Mouse (Mus musculus) CH12.LX (cell line): Measurements from ENCODE around the gene Vav2. TPM values are rescaled to one million over a fixed set of nuclear protein-coding genes. Genes with fewer than 3 reads are reported as not detected.

Experiments used
- DNase-seq: peaks from one replicate; pipeline ENCODE4 v3.0.0-alpha.2; 2013; ENCODE audit errors: extremely low read depth
- H3K27ac ChIP-seq: 2 replicates; pipeline ENCODE4 v1.5.1; 2012; ENCODE audit warnings: low read depth, mild to moderate bottlenecking, control low read depth, moderate library complexity; ENCODE audit not compliant: insufficient read depth
- H3K27me3 ChIP-seq: replicated peaks from 2 replicates; pipeline ENCODE3; 2012; ENCODE audit warnings: inconsistent platforms
- H3K36me3 ChIP-seq, 2 experiments: replicated peaks in 1 of 2; 2 replicates each; pipeline versions ENCODE3 to v1.6.1; 2012; ENCODE audit warnings: inconsistent platforms in 1 of 2, low read length in 1 of 2, mild to moderate bottlenecking in 1 of 2, mixed read lengths in 1 of 2, moderate library complexity in 1 of 2; ENCODE audit not compliant: control insufficient read depth in 1 of 2, insufficient read depth in 1 of 2
- H3K4me1 ChIP-seq, 2 experiments: 2 replicates each; pipeline ENCODE4 v1.6.1; 2012; ENCODE audit warnings: inconsistent platforms in 1 of 2, moderate library complexity in 1 of 2; ENCODE audit not compliant: insufficient read depth in 2 of 2, control insufficient read depth in 1 of 2
- H3K4me2 ChIP-seq: 2 replicates; pipeline ENCODE4 v1.6.1; 2012; ENCODE audit warnings: low read depth, mild to moderate bottlenecking, control low read depth; ENCODE audit not compliant: poor library complexity, insufficient read depth, severe bottlenecking
- H3K4me3 ChIP-seq, 3 experiments: fragments of 150-350 bp in 1 of 3; sonication (generic) in 1 of 3; replicated peaks in 1 of 3; 2 replicates each; pipeline versions ENCODE3 to v1.5.1; 2011 to 2012; ENCODE audit warnings: low read depth in 2 of 3, low read length in 2 of 3, mild to moderate bottlenecking in 2 of 3, moderate library complexity in 2 of 3, control low read depth in 1 of 3, improper control_type of control experiment in 1 of 3, inconsistent platforms in 1 of 3, mixed read lengths in 1 of 3; ENCODE audit not compliant: poor library complexity in 1 of 3
- H3K79me2 ChIP-seq: replicated peaks from 2 replicates; pipeline ENCODE4 v1.6.1; 2012; ENCODE audit warnings: mild to moderate bottlenecking, moderate library complexity; ENCODE audit not compliant: control insufficient read depth, poor library complexity, insufficient read depth, severe bottlenecking; ENCODE audit errors: extremely low read depth
- H3K9ac ChIP-seq: 2 replicates; pipeline ENCODE4 v1.6.1; 2012; ENCODE audit warnings: low read depth, mild to moderate bottlenecking, control low read depth, moderate library complexity; ENCODE audit not compliant: insufficient read depth
- H3K9me3 ChIP-seq: replicated peaks from 2 replicates; pipeline ENCODE3; 2012; ENCODE audit warnings: low read length, inconsistent platforms, mixed read lengths
- BHLHE40 ChIP-seq: IDR thresholded peaks from 2 replicates; pipeline ENCODE4 v1.6.1; 2011; ENCODE audit warnings: mild to moderate bottlenecking, low read depth, low read length, improper control_type of control experiment
- CHD2 ChIP-seq: IDR thresholded peaks from 2 replicates; pipeline ENCODE4 v1.6.1; 2011; ENCODE audit warnings: low read length, improper control_type of control experiment
- E2F4 ChIP-seq: IDR thresholded peaks from 2 replicates; pipeline ENCODE4 v1.6.1; 2011; ENCODE audit warnings: low read depth, low read length, improper control_type of control experiment; ENCODE audit not compliant: insufficient replicate concordance
- ELF1 ChIP-seq: IDR thresholded peaks from 2 replicates; pipeline ENCODE4 v1.6.1; 2014; ENCODE audit warnings: low read depth, mild to moderate bottlenecking, inconsistent platforms, low read length, improper control_type of control experiment
- JUN ChIP-seq: IDR thresholded peaks from 2 replicates; pipeline ENCODE4 v1.6.1; 2011; ENCODE audit warnings: low read depth, mild to moderate bottlenecking, low read length, improper control_type of control experiment, moderate library complexity; ENCODE audit not compliant: insufficient read depth
- MAFK ChIP-seq: IDR thresholded peaks from 2 replicates; pipeline ENCODE4 v1.6.1; 2011; ENCODE audit warnings: low read length, improper control_type of control experiment; ENCODE audit not compliant: insufficient replicate concordance
- MAZ ChIP-seq: IDR thresholded peaks from 2 replicates; pipeline ENCODE4 v1.6.1; 2012; ENCODE audit warnings: low read depth, mild to moderate bottlenecking, inconsistent platforms, low read length, improper control_type of control experiment, moderate library complexity
- MEF2A ChIP-seq: IDR thresholded peaks from 2 replicates; pipeline ENCODE4 v1.6.1; 2014; ENCODE audit warnings: low read depth, mild to moderate bottlenecking, inconsistent platforms, low read length, improper control_type of control experiment, borderline replicate concordance
- MXI1 ChIP-seq: IDR thresholded peaks from 2 replicates; pipeline ENCODE4 v1.6.1; 2011; ENCODE audit warnings: mild to moderate bottlenecking, low read depth, low read length, improper control_type of control experiment
- NELFE ChIP-seq: IDR thresholded peaks from 2 replicates; pipeline ENCODE4 v1.6.1; 2011; ENCODE audit warnings: low read depth, low read length, improper control_type of control experiment
- TCF12 ChIP-seq: IDR thresholded peaks from 2 replicates; pipeline ENCODE4 v1.6.1; 2014; ENCODE audit warnings: low read depth, mild to moderate bottlenecking, inconsistent platforms, low read length, improper control_type of control experiment
- USF2 ChIP-seq: conservative IDR thresholded peaks from 2 replicates; pipeline ENCODE4 v1.6.1; 2011; ENCODE audit warnings: low read depth, low read length, improper control_type of control experiment
- ZC3H11A ChIP-seq: IDR thresholded peaks from 2 replicates; pipeline ENCODE4 v1.6.1; 2012; ENCODE audit warnings: low read depth, mild to moderate bottlenecking, inconsistent platforms, low read length, improper control_type of control experiment
- dilution Hi-C: fragments of 300-500 bp; cut with MboI; formaldehyde crosslinking; loops from 2 replicates; pipeline ENCODE4 v1.14.3; 2020; ENCODE audit warnings: low sequenced_read_pairs; ENCODE audit not compliant: extremely low pct_unique_long_range_greater_than_20kb, extremely low pct_ligation_motif_present
- in situ Hi-C: fragments of 300-500 bp; cut with MboI; formaldehyde crosslinking; loops from 3 replicates; pipeline ENCODE4 v1.14.3; 2019; ENCODE audit warnings: low sequenced_read_pairs, low pct_ligation_motif_present, low pct_unique_long_range_greater_than_20kb, mixed read lengths
- polyA plus RNA-seq: library from polyadenylated mRNA; unstranded; fragments of >175 nt; gene quantifications from 2 replicates; pipeline ENCODE4 v1.2.1, GENCODE M21; 2012; ENCODE audit warnings: low read depth; ENCODE audit not compliant: insufficient read length
- total RNA-seq, 2 experiments: library from RNA; depleted of rRNA; stranded (reverse); fragments of 300-350 nt in 1 of 2; fragments of >200 nt in 1 of 2; gene quantifications; 2 replicates each; pipeline ENCODE4 v1.2.3; 2012 to 2014

The Vav2 gene
- total and polyA plus RNA-seq, 3 experiments, result 31.5 to 46.8 (median 46.6) TPM

GRCm38 (mm10) chr2:27413582-27413935 lies 13.3 kb downstream of the Vav2 start:
- H3K4me2 ChIP-seq, result peak overlapping the region; percentile 89
- H3K27me3 ChIP-seq, result no peaks in the 10 kb centered on the region
- H3K9ac ChIP-seq, result peak overlapping the region; percentile 58
- TF ChIP-seq CHD2 (peak; percentile 86), MAFK (0 out of 2 replicates have a peak, but pooled peaks have one; percentile 6), BHLHE40 (0 out of 2 replicates have a peak, but pooled peaks have one; percentile 18), ZC3H11A (no peak), MXI1 (0 out of 2 replicates have a peak, but pooled peaks have one; percentile 49), MAZ (0 out of 2 replicates have a peak, but pooled peaks have one; percentile 37), NELFE (no peak; the same call in 1 of the 2 replicates), MEF2A (0 out of 2 replicates have a peak, but pooled peaks have one; percentile 4)
- H3K4me1 ChIP-seq, result peaks cover 30 to 75% of the 10 kb centered on the region in 2 experiments
- H3K4me3 ChIP-seq, result peak overlapping the region; percentile 33 to 61 (median 40)
- H3K9me3 ChIP-seq, result no peaks in the 10 kb centered on the region
- dilution Hi-C loops, result no loop called here
- in situ Hi-C loops, result no loop called here
- H3K79me2 ChIP-seq, result peaks cover 86% of the 10 kb centered on the region
- peaks cover 0 to 18% of the 10 kb centered on the region in 2 experiments for H3K36me3 ChIP-seq
- no peak for DNase-seq
- H3K27ac ChIP-seq, result peak overlapping the region; percentile 94

GRCm38 (mm10) chr2:27412245-27412800 lies 14.5 kb downstream of the Vav2 start:
- H3K27ac ChIP-seq, result peak overlapping the region; percentile 98
- H3K4me3 ChIP-seq, result peak overlapping the region; percentile 46 to 67 (median 52)
- H3K36me3 ChIP-seq, result peaks cover 0 to 17% of the 10 kb centered on the region in 2 experiments
- 0 out of 2 replicates have a peak, but pooled peaks have one; percentile 20 for TF ChIP-seq MEF2A
- no peak for TF ChIP-seq ELF1
- no peak for TF ChIP-seq JUN
- TF ChIP-seq TCF12, result 0 out of 2 replicates have a peak, but pooled peaks have one; percentile 26
- no peak for TF ChIP-seq USF2
- TF ChIP-seq E2F4, result no peak
- dilution Hi-C loops, result no loop called here
- DNase-seq, result no peak
- peak overlapping the region; percentile 58 for H3K9ac ChIP-seq
- H3K4me1 ChIP-seq, result peaks cover 30 to 75% of the 10 kb centered on the region in 2 experiments
- peak overlapping the region; percentile 62 for H3K4me2 ChIP-seq
- in situ Hi-C loops, result no loop called here
- H3K9me3 ChIP-seq, result no peaks in the 10 kb centered on the region
- H3K79me2 ChIP-seq, result peaks cover 86% of the 10 kb centered on the region
- H3K27me3 ChIP-seq, result no peaks in the 10 kb centered on the region
